In genomic region chr5:124005591-124005990, GRCm38 (mm10) we compare ENCODE assay signal across 14 mouse cellular contexts. TPM values are rescaled to one million over a fixed set of nuclear protein-coding genes. Genes with fewer than 3 reads are reported as not detected.
DNase-seq lines count a peak whose midpoint lies in the region; ATAC-seq and TF ChIP-seq lines count a peak whose summit lies in the region.
"Had no signal": no experiment of that assay in that cellular context is flagged by ENCODE, and none has a peak within 500 bp of the region (broad histone marks: within the 10 kb centered on the region; RNA-seq: fewer than 3 reads in every experiment).

No protein-coding gene starts in this region.

- 40% methylated on average over 11 of the region's 11 CpGs for WGBS in hindbrain, postnatal 0 days
- 89% methylated on average over 11 of the region's 11 CpGs for WGBS in hindbrain, embryonic 11.5 days

- H3K9ac ChIP-seq in hindbrain, postnatal 0 days (replicated peaks; ENCODE audit: low read length): no peak overlapping the region
- H3K9ac ChIP-seq in hindbrain, embryonic 11.5 days (ENCODE audit: low read depth, low read length): no peak overlapping the region
- H3K9ac ChIP-seq: embryonic facial prominence, embryonic 12.5 days had no signal

- TF ChIP-seq CTCF in hindbrain, postnatal 0 days (IDR thresholded peaks at IDR 0.05; ENCODE audit: low read depth): no peak

- DNase-seq in hindbrain, postnatal 0 days (ENCODE audit: low spot score): peak; percentile 45
- DNase-seq in hindbrain, embryonic 11.5 days (ENCODE audit: low spot score): no peak
- DNase-seq in CD8-positive naive resting alpha-beta T cell, adult 2 months (ENCODE audit: low read depth in 2 of 2, low spot score in 2 of 2): peak; percentile 19 to 30
- DNase-seq in MN1 (ENCODE audit: low spot score): peak; percentile 49
- peak; percentile 45 to 81 for DNase-seq in kidney, postnatal 25 days
- DNase-seq in urinary bladder, adult 2 months (ENCODE audit: low spot score): no peak
- DNase-seq: cerebellum, postnatal 36 days; lung, adult 18-20 months had no signal

- no peak overlapping the region for H3K4me2 ChIP-seq in hindbrain, postnatal 0 days (ENCODE audit: low read depth, low read length)
- H3K4me2 ChIP-seq in hindbrain, embryonic 11.5 days (replicated peaks; ENCODE audit: low read depth, low read length): no peak overlapping the region
- H3K4me2 ChIP-seq: embryonic facial prominence, embryonic 12.5 days; midbrain, embryonic 11.5 days had no signal

- no peaks in the 10 kb centered on the region for H3K27me3 ChIP-seq in hindbrain, postnatal 0 days (ENCODE audit: insufficient read depth, low read length)
- no peaks in the 10 kb centered on the region for H3K27me3 ChIP-seq in hindbrain, embryonic 11.5 days (ENCODE audit: control insufficient read depth, insufficient read depth, low read length)
- H3K27me3 ChIP-seq: embryonic facial prominence, embryonic 12.5 days had no signal

- H3K4me1 ChIP-seq in hindbrain, postnatal 0 days (ENCODE audit: insufficient read depth, low read length): peaks cover 13% of the 10 kb centered on the region; the same call in 1 of the 2 replicates
- 0 out of 2 replicates have a peak, but pooled peaks cover 2% of the 10 kb centered on the region for H3K4me1 ChIP-seq in hindbrain, embryonic 11.5 days (replicated peaks; ENCODE audit: control insufficient read depth, insufficient read depth, low read length)

- peak overlapping the region; percentile 54 for H3K27ac ChIP-seq in hindbrain, postnatal 0 days
- no peak overlapping the region for H3K27ac ChIP-seq in hindbrain, embryonic 11.5 days (ENCODE audit: low read depth, low read length)
- H3K27ac ChIP-seq: embryonic facial prominence, embryonic 12.5 days; forebrain, embryonic 10.5 days; limb, embryonic 10.5 days had no signal

- no peak overlapping the region for H3K4me3 ChIP-seq in hindbrain, postnatal 0 days (ENCODE audit: low read length)
- H3K4me3 ChIP-seq in hindbrain, embryonic 11.5 days (ENCODE audit: low read depth, low read length): no peak overlapping the region
- H3K4me3 ChIP-seq: embryonic facial prominence, embryonic 12.5 days; forebrain, embryonic 10.5 days; limb, embryonic 10.5 days had no signal

- no peaks in the 10 kb centered on the region for H3K9me3 ChIP-seq in hindbrain, postnatal 0 days (ENCODE audit: low read length)
- no peaks in the 10 kb centered on the region for H3K9me3 ChIP-seq in hindbrain, embryonic 11.5 days (ENCODE audit: control insufficient read depth, low read length)
- H3K9me3 ChIP-seq: embryonic facial prominence, embryonic 12.5 days; forebrain, embryonic 10.5 days; limb, embryonic 10.5 days had no signal

- peaks cover 59% of the 10 kb centered on the region for H3K36me3 ChIP-seq in hindbrain, postnatal 0 days (ENCODE audit: insufficient read depth, low read length)
- H3K36me3 ChIP-seq in hindbrain, embryonic 11.5 days (ENCODE audit: control insufficient read depth, insufficient read depth, low read length): peaks cover 10% of the 10 kb centered on the region; the same call in 1 of the 2 replicates

- no peak for ATAC-seq in hindbrain, postnatal 0 days
- ATAC-seq in hindbrain, embryonic 11.5 days (ENCODE audit: low FRiP score): no peak
- ATAC-seq in cerebellum, adult (ENCODE audit: insufficient number of reproducible peaks, low FRiP score, low TSS enrichment): no peak
- ATAC-seq: activated CD4-positive, CD25-positive, alpha-beta regulatory T cell, adult 4 months had no signal

RNA-seq across cellular contexts. Expression of gene Vps37b, which starts 26.5 kb away (rescaled TPM):
- total RNA-seq in hindbrain, postnatal 0 days (2014; rRNA removed): 104 and 110 TPM in 2 replicates
- polyA plus RNA-seq in hindbrain, postnatal 0 days (2015; fragmentation: Nextera tagmentation; extraction: Ambion mirVana): 94.0 and 95.1 TPM in 2 replicates
- polyA plus RNA-seq in hindbrain, embryonic 11.5 days (2014; fragmentation: Nextera tagmentation; extraction: Ambion mirVana): 38.3 and 48.8 TPM in 2 replicates
- polyA plus RNA-seq in urinary bladder, adult 2 months (2012; rRNA removed): 34.2 and 38.8 TPM in 2 replicates

RNA-seq across cellular contexts. Expression of gene Hip1r, which starts 32.2 kb away (rescaled TPM):
- total RNA-seq in hindbrain, postnatal 0 days (2014; rRNA removed): 46.9 and 65.5 TPM in 2 replicates
- polyA plus RNA-seq in hindbrain, postnatal 0 days (2015; fragmentation: Nextera tagmentation; extraction: Ambion mirVana): 32.6 and 33.9 TPM in 2 replicates
- polyA plus RNA-seq in hindbrain, embryonic 11.5 days (2014; fragmentation: Nextera tagmentation; extraction: Ambion mirVana): 6.0 and 9.7 TPM in 2 replicates
- polyA plus RNA-seq in urinary bladder, adult 2 months (2012; rRNA removed): 53.9 and 54.0 TPM in 2 replicates

Comparison
In these comparisons a context has a peak if more than half of its experiments do, and no peak if none do; other contexts are left out.
1. DNase-seq: peak in hindbrain, postnatal 0 days (single experiment), CD8-positive naive resting alpha-beta T cell, adult 2 months (2 of 2), MN1 (single experiment) and kidney, postnatal 25 days (2 of 2); none in hindbrain, embryonic 11.5 days (single experiment) and urinary bladder, adult 2 months (single experiment).